Mouse (Mus musculus): ENCODE measurements around the gene Ifnk. TPM values are rescaled to one million over a fixed set of nuclear protein-coding genes. Genes with fewer than 3 reads are reported as not detected.

Ifnk gene
- polyA plus RNA-seq, 1 experiment from 2014 or later, result not detected

- WGBS, result 90% methylated on average over 8 of the region's 8 CpGs
- Histone ChIP-seq H3K36me3 (ENCODE audit: control insufficient read depth, insufficient read depth, low read length) (no peaks in the 10 kb centered on the region), H3K9ac (ENCODE audit: low read depth, low read length) (no peak overlapping the region), H3K4me1 (ENCODE audit: control insufficient read depth, insufficient read depth, low read depth, low read length) (peaks cover 6% of the 10 kb centered on the region), H3K4me3 (ENCODE audit: low read length) (no peak overlapping the region), H3K27me3 (replicated peaks; ENCODE audit: control insufficient read depth, insufficient read depth, low read length) (no peaks in the 10 kb centered on the region), H3K9me3 (ENCODE audit: control insufficient read depth, low read length) (no peaks in the 10 kb centered on the region), H3K27ac (ENCODE audit: low read depth, low read length) (no peak overlapping the region), H3K4me2 (ENCODE audit: low read length) (no peak overlapping the region)
- no peak for ATAC-seq
Observed at GRCm38 (mm10) chr4:35120575-35120974, 31.3 kb upstream of the Ifnk start.

DNA sequence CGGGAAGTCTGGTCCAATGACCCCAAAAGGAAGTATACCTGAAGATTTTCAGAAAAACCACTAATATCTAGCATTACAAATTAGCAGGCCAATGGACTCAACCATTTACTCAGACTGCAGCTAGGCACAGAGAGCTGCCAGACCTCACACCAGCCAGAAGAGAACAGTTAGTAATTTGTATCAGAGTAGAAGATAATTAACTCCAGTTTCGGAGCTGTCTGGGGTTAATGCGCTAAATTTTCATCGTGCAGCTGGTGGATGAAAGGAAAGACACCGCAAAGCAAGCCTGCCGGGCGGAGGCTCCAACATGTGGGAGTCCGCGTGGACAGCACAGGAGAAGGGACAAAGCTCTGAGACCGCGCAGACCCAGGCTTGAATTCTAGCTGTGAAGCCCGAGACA is 30.8 kb upstream of the Ifnk start:
- Histone ChIP-seq H3K27ac (ENCODE audit: low read depth, low read length) (no peak overlapping the region), H3K9ac (ENCODE audit: low read depth, low read length) (no peak overlapping the region), H3K4me3 (ENCODE audit: low read length) (no peak overlapping the region), H3K9me3 (ENCODE audit: control insufficient read depth, low read length) (no peaks in the 10 kb centered on the region), H3K4me2 (ENCODE audit: low read length) (0 out of 2 replicates have a peak overlapping the region, but pooled peaks have one; percentile 5), H3K27me3 (replicated peaks; ENCODE audit: control insufficient read depth, insufficient read depth, low read length) (no peaks in the 10 kb centered on the region), H3K4me1 (ENCODE audit: control insufficient read depth, insufficient read depth, low read depth, low read length) (peaks cover 7% of the 10 kb centered on the region), H3K36me3 (ENCODE audit: control insufficient read depth, insufficient read depth, low read length) (no peaks in the 10 kb centered on the region)
- WGBS, result 36% methylated on average over 12 of the region's 12 CpGs
- ATAC-seq, result no peak

- WGBS, result 77% methylated on average over 5 of the region's 5 CpGs
- ATAC-seq, result no peak
- no peak overlapping the region for H3K4me3 ChIP-seq (ENCODE audit: low read length)
- H3K27me3 ChIP-seq (replicated peaks; ENCODE audit: control insufficient read depth, insufficient read depth, low read length), result no peaks in the 10 kb centered on the region
- no peaks in the 10 kb centered on the region for H3K36me3 ChIP-seq (ENCODE audit: control insufficient read depth, insufficient read depth, low read length)
- H3K27ac ChIP-seq (ENCODE audit: low read depth, low read length), result no peak overlapping the region
- no peaks in the 10 kb centered on the region for H3K9me3 ChIP-seq (ENCODE audit: control insufficient read depth, low read length)
- H3K4me1 ChIP-seq (ENCODE audit: control insufficient read depth, insufficient read depth, low read depth, low read length), result peaks cover 7% of the 10 kb centered on the region
- H3K9ac ChIP-seq (ENCODE audit: low read depth, low read length), result no peak overlapping the region
- no peak overlapping the region for H3K4me2 ChIP-seq (ENCODE audit: low read length)
Observed at GRCm38 (mm10) chr4:35123087-35123486, 28.8 kb upstream of the Ifnk start.

DNA sequence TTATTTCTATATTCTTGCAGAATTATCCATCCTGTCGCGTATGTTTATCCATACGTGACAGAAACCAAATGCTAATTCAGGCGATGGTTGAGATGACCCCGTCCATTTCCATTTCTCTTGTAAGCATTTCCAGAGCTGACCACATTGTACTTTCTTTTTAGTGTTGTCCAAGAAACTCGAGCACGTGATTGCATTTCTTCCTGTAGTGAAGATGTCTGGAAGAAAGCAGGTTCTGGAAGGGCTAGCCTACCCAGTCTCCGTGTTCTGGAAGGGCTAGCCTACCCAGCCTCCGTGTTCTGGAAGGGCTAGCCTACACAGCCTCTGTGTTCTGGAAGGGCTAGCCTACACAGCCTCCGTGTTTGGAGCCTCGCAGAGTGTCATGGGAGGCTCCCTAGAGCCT is 27.8 kb upstream of the Ifnk start:
- ATAC-seq, result no peak
- no peak overlapping the region for H3K4me3 ChIP-seq (ENCODE audit: low read length)
- no peak overlapping the region for H3K4me2 ChIP-seq (ENCODE audit: low read length)
- no peaks in the 10 kb centered on the region for H3K27me3 ChIP-seq (replicated peaks; ENCODE audit: control insufficient read depth, insufficient read depth, low read length)
- no peak overlapping the region for H3K9ac ChIP-seq (ENCODE audit: low read depth, low read length)
- H3K36me3 ChIP-seq (ENCODE audit: control insufficient read depth, insufficient read depth, low read length), result no peaks in the 10 kb centered on the region
- no peaks in the 10 kb centered on the region for H3K9me3 ChIP-seq (ENCODE audit: control insufficient read depth, low read length)
- H3K27ac ChIP-seq (ENCODE audit: low read depth, low read length), result no peak overlapping the region
- H3K4me1 ChIP-seq (ENCODE audit: control insufficient read depth, insufficient read depth, low read depth, low read length), result peaks cover 7% of the 10 kb centered on the region
- WGBS, result 77% methylated on average over 11 of the region's 11 CpGs

- H3K4me1 ChIP-seq (ENCODE audit: control insufficient read depth, insufficient read depth, low read depth, low read length), result peaks cover 7% of the 10 kb centered on the region
- H3K4me3 ChIP-seq (ENCODE audit: low read length), result no peak overlapping the region
- no peaks in the 10 kb centered on the region for H3K27me3 ChIP-seq (replicated peaks; ENCODE audit: control insufficient read depth, insufficient read depth, low read length)
- no peak overlapping the region for H3K9ac ChIP-seq (ENCODE audit: low read depth, low read length)
- WGBS, result 1% methylated on average over 6 of the region's 6 CpGs
- H3K4me2 ChIP-seq (ENCODE audit: low read length), result peak overlapping the region; percentile 1; the same call in 1 of the 2 replicates
- no peak overlapping the region for H3K27ac ChIP-seq (ENCODE audit: low read depth, low read length)
- ATAC-seq, result peak; percentile 85
- H3K9me3 ChIP-seq (ENCODE audit: control insufficient read depth, low read length), result no peaks in the 10 kb centered on the region
- H3K36me3 ChIP-seq (ENCODE audit: control insufficient read depth, insufficient read depth, low read length), result no peaks in the 10 kb centered on the region
Observed at GRCm38 (mm10) chr4:35125299-35125777, 26.5 kb upstream of the Ifnk start.

DNA sequence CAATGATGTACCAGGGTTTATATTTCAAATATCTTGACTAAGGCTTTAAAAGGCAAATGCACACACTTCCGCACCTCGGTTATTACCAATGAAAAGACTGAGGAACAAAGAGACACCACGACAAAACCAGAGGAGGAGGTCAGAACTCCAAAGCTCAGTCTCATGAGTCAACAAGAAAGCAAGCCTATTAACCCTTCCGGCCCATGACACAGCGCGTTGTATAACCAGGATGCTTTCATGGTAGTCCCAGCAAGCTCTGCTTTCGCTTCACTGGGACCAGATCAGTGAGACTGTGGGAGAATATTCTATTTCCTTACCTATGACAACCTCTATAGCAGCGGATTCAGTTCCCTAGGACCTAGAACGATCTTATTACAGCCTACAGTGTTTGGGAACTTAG is 25.1 kb upstream of the Ifnk start:
- WGBS, result 50% methylated on average over 9 of the region's 9 CpGs
- Histone ChIP-seq H3K27me3 (replicated peaks; ENCODE audit: control insufficient read depth, insufficient read depth, low read length) (no peaks in the 10 kb centered on the region), H3K4me3 (ENCODE audit: low read length) (no peak overlapping the region), H3K36me3 (ENCODE audit: control insufficient read depth, insufficient read depth, low read length) (no peaks in the 10 kb centered on the region), H3K4me1 (ENCODE audit: control insufficient read depth, insufficient read depth, low read depth, low read length) (peaks cover 7% of the 10 kb centered on the region), H3K9ac (ENCODE audit: low read depth, low read length) (no peak overlapping the region), H3K27ac (ENCODE audit: low read depth, low read length) (no peak overlapping the region), H3K9me3 (ENCODE audit: control insufficient read depth, low read length) (no peaks in the 10 kb centered on the region), H3K4me2 (ENCODE audit: low read length) (no peak overlapping the region)
- ATAC-seq, result no peak

DNA sequence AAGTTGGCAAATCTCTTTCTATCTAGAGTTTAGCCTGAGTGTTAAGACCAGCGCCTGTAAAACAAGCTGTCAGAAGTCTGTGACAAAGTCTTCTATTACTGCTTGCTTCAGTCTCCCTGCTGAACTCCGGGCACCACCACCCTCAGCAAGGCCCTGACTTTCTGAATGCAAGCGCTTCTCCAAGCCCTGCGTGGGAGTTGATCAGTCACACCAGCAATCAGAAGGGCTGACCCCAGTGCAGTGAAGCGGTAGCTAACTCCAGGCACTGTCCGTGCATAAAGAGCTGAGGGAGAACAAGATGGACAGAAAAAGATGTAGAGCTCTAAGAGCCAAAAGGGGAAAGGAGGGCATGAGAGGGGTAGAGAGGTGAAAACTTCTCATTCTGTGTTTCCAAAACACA is 24.1 kb upstream of the Ifnk start:
- H3K9ac ChIP-seq (ENCODE audit: low read depth, low read length), result no peak overlapping the region
- no peak overlapping the region for H3K4me2 ChIP-seq (ENCODE audit: low read length)
- 30% methylated on average over 6 of the region's 6 CpGs for WGBS
- H3K4me1 ChIP-seq (ENCODE audit: control insufficient read depth, insufficient read depth, low read depth, low read length), result peaks cover 7% of the 10 kb centered on the region
- H3K27me3 ChIP-seq (replicated peaks; ENCODE audit: control insufficient read depth, insufficient read depth, low read length), result no peaks in the 10 kb centered on the region
- H3K4me3 ChIP-seq (ENCODE audit: low read length), result no peak overlapping the region
- no peaks in the 10 kb centered on the region for H3K9me3 ChIP-seq (ENCODE audit: control insufficient read depth, low read length)
- ATAC-seq, result no peak
- H3K27ac ChIP-seq (ENCODE audit: low read depth, low read length), result no peak overlapping the region
- no peaks in the 10 kb centered on the region for H3K36me3 ChIP-seq (ENCODE audit: control insufficient read depth, insufficient read depth, low read length)

DNA sequence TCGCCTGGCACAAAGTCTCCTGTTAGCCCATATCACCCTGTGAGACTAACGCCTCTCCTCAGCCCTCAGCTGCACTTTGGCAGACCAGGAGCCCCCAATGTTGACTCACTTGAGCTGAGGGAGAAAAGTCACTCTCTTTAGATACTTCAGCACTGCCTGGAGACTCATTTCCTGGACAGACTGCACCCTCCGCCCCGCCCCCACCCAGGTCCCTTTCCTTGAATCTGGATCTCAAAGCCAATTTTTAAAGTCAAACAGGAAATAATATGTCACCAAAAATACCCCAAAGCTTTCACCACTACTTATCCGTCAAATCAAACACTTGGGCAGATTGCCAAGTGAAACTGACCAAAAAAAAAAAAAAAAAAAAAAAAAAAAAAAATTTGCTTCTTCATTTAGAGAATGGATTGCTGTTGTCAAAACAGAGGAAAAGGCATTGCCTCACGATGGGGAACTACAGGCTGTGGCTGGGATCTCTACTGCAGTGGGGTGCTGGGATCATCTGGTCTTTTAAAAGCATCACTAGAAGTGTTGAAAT is 21.4 kb upstream of the Ifnk start:
- Histone ChIP-seq H3K27ac (ENCODE audit: low read depth, low read length) (no peak overlapping the region), H3K36me3 (ENCODE audit: control insufficient read depth, insufficient read depth, low read length) (no peaks in the 10 kb centered on the region), H3K27me3 (replicated peaks; ENCODE audit: control insufficient read depth, insufficient read depth, low read length) (no peaks in the 10 kb centered on the region), H3K4me2 (ENCODE audit: low read length) (no peak overlapping the region), H3K4me3 (ENCODE audit: low read length) (no peak overlapping the region), H3K9ac (ENCODE audit: low read depth, low read length) (no peak overlapping the region), H3K4me1 (ENCODE audit: control insufficient read depth, insufficient read depth, low read depth, low read length) (peaks cover 2% of the 10 kb centered on the region), H3K9me3 (ENCODE audit: control insufficient read depth, low read length) (no peaks in the 10 kb centered on the region)
- 65% methylated on average over 6 of the region's 6 CpGs for WGBS
- ATAC-seq, result no peak

DNA sequence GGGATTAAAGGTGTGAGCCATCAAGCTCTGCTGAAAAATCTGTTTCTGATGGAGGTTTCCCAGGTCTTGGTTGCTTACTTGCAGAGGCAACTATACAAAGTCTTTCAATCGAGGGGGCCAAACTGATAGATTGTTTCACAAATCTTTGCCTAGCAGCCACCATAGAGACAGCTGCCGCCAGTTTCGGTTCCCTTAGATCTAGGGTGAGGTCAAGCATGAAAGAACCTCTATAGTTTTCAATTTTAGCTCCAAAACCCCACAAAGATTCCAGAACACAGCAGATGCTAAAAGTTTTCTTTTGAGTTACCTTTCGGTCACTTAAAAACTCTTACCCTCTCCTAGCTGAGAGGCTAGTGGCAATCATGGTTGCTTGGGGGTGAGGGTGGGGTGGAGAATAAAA is 20.3 kb upstream of the Ifnk start:
- H3K4me2 ChIP-seq (ENCODE audit: low read length), result no peak overlapping the region
- H3K27ac ChIP-seq (ENCODE audit: low read depth, low read length), result no peak overlapping the region
- ATAC-seq, result no peak
- H3K27me3 ChIP-seq (replicated peaks; ENCODE audit: control insufficient read depth, insufficient read depth, low read length), result no peaks in the 10 kb centered on the region
- H3K4me1 ChIP-seq (ENCODE audit: control insufficient read depth, insufficient read depth, low read depth, low read length), result no peaks in the 10 kb centered on the region
- WGBS, result 73% methylated on average over 4 of the region's 4 CpGs
- no peaks in the 10 kb centered on the region for H3K36me3 ChIP-seq (ENCODE audit: control insufficient read depth, insufficient read depth, low read length)
- H3K4me3 ChIP-seq (ENCODE audit: low read length), result no peak overlapping the region
- no peaks in the 10 kb centered on the region for H3K9me3 ChIP-seq (ENCODE audit: control insufficient read depth, low read length)
- H3K9ac ChIP-seq (ENCODE audit: low read depth, low read length), result no peak overlapping the region

DNA sequence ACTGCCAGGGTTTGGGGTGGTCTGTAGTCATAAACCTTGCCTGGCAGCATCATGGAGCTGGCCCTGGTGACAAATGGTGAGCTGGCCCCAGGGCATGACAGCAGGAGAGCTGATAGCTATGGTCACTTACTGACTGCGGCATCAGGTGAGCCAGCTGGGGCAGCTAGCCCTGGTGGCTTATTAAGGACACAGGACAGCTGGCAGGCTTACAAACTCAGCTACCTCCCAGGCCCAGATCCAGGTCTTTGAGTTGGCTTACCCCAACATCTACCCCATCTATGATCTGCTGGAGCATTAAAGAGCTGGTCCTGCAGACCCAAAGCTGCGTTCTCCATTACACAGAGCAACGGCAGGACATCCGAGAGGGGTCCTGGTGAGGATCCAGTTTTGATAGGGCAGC is 18.4 kb upstream of the Ifnk start:
- no peak overlapping the region for H3K4me2 ChIP-seq (ENCODE audit: low read length)
- no peaks in the 10 kb centered on the region for H3K27me3 ChIP-seq (replicated peaks; ENCODE audit: control insufficient read depth, insufficient read depth, low read length)
- H3K4me1 ChIP-seq (ENCODE audit: control insufficient read depth, insufficient read depth, low read depth, low read length), result no peaks in the 10 kb centered on the region
- no peak for ATAC-seq
- no peak overlapping the region for H3K27ac ChIP-seq (ENCODE audit: low read depth, low read length)
- H3K9me3 ChIP-seq (ENCODE audit: control insufficient read depth, low read length), result no peaks in the 10 kb centered on the region
- no peaks in the 10 kb centered on the region for H3K36me3 ChIP-seq (ENCODE audit: control insufficient read depth, insufficient read depth, low read length)
- H3K9ac ChIP-seq (ENCODE audit: low read depth, low read length), result no peak overlapping the region
- H3K4me3 ChIP-seq (ENCODE audit: low read length), result no peak overlapping the region
- WGBS, result 91% methylated on average over 4 of the region's 4 CpGs
